Mouse (Mus musculus) hindbrain, postnatal 0 days (tissue): ENCODE data around the gene Fbxo44. TPM values are rescaled to one million over a fixed set of nuclear protein-coding genes. Genes with fewer than 3 reads are reported as not detected.

Experiments used
- ATAC-seq: fragments of 200-750 bp; cut with Nextera tagmentation; 2 replicates; pipeline ENCODE4 v1.8.0; 2017; ENCODE audit warnings: mild to moderate bottlenecking, moderate TSS enrichment, moderate library complexity
- DNase-seq: peaks from one replicate; pipeline ENCODE4 v3.0.0-alpha.2; 2015; ENCODE audit warnings: low spot score
- H3K27ac ChIP-seq: fragments of 300-500 bp; sonication (generic); 2 replicates; pipeline ENCODE4 v1.5.1; 2014; ENCODE audit warnings: mild to moderate bottlenecking
- H3K27me3 ChIP-seq: fragments of 300-500 bp; sonication (generic); 2 replicates; pipeline ENCODE4 v1.6.1; 2014; ENCODE audit warnings: low read length, mixed read lengths; ENCODE audit not compliant: insufficient read depth
- H3K36me3 ChIP-seq: fragments of 300-500 bp; sonication (generic); 2 replicates; pipeline ENCODE4 v1.6.1; 2014; ENCODE audit warnings: low read length, mixed read lengths; ENCODE audit not compliant: insufficient read depth
- H3K4me1 ChIP-seq: fragments of 300-500 bp; sonication (generic); 2 replicates; pipeline ENCODE4 v1.6.1; 2014; ENCODE audit warnings: antibody characterized with exemption, low read length, mixed read lengths; ENCODE audit not compliant: insufficient read depth
- H3K4me2 ChIP-seq: fragments of 300-500 bp; sonication (generic); 2 replicates; pipeline ENCODE4 v1.6.1; 2014; ENCODE audit warnings: low read depth, mild to moderate bottlenecking, low read length, moderate library complexity, mixed read lengths
- H3K4me3 ChIP-seq: fragments of 300-500 bp; sonication (generic); 2 replicates; pipeline ENCODE4 v1.5.1; 2014; ENCODE audit warnings: low read length
- H3K9ac ChIP-seq: fragments of 300-500 bp; sonication (generic); replicated peaks from 2 replicates; pipeline ENCODE4 v1.6.1; 2014; ENCODE audit warnings: mild to moderate bottlenecking, low read length, moderate library complexity, mixed read lengths
- H3K9me3 ChIP-seq: fragments of 300-500 bp; sonication (generic); 2 replicates; pipeline ENCODE4 v1.6.1; 2016; ENCODE audit warnings: low read length, mixed read lengths
- CTCF ChIP-seq: IDR thresholded peaks from 2 replicates; pipeline ENCODE4 v1.5.1; 2016; ENCODE audit warnings: antibody characterized with exemption, control low read depth, low read depth
- WGBS: fragments of 180-500 bp; shearing (Covaris S2); extraction: QIAGEN DNeasy Blood & Tissue Kit; methylation state at CpG from one replicate; pipeline ENCODE4 v1.1.7; 2014; 5-methylcytosine and 5-hydroxymethylcytosine counted together
- polyA plus RNA-seq: library from polyadenylated mRNA; unstranded; fragments of >200 nt; fragmentation: Nextera tagmentation; extraction: Ambion mirVana; gene quantifications from 2 replicates; pipeline ENCODE4 v1.2.1, GENCODE M21; 2015
- total RNA-seq: library from RNA; depleted of rRNA; stranded (reverse); fragments of >200 nt; gene quantifications from 2 replicates; pipeline ENCODE4 v1.2.3, GENCODE M21; 2014

Gene Fbxo44
- total and polyA plus RNA-seq, 2 experiments from 2014 or later = 118 to 199 TPM

DNA sequence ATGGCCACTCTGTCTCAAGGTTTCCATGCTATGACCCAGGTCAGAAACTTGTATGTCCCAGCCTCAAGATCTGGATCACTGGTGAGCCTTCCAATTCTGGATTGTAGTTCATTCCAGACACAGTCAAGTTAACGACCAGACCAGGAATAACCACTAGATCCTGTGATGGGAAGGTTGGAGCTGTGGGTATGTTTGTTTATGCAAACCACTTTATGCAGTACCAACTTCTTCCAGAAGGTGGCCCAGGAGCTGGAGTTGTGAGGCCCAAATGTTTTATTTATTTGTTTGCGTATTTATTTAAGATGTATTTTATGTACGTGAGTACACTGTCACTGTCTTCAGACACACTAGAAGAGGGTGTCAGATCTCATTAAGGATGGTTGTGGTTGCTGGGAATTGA lies 5.3 kb downstream of the Fbxo44 start:
- Histone ChIP-seq H3K4me3 (no peak overlapping the region), H3K27ac (no peak overlapping the region), H3K9ac (no peak overlapping the region), H3K9me3 (no peaks in the 10 kb centered on the region), H3K4me1 (peaks cover 3% of the 10 kb centered on the region; the same call in 1 of the 2 replicates), H3K4me2 (no peak overlapping the region), H3K27me3 (no peaks in the 10 kb centered on the region), H3K36me3 (peaks cover 33% of the 10 kb centered on the region)
- ATAC-seq (no peak), DNase-seq (peak; percentile 78)
- peak; percentile 82 for TF ChIP-seq CTCF
- WGBS = 33% methylated on average over 3 of the region's 3 CpGs

DNA sequence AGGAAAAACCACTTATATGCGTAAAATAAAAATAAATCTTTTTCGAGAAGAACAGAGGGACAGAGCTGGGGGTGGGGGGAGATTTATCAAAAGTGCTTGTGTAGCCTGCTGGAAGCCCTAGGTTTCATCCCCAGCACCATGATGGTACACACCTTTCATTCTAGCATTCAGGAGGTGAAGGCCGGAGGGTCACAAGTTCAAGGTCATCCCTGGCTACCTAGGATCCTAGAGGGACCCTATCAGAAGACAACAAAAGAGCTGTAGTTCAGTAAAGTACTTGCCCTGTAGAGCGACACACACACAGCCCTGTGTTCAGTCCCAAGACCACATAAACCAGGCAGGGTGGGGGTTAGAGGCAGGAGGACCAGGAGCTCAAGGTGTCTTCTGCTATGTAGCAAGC lies 6.3 kb downstream of the Fbxo44 start:
- Histone ChIP-seq H3K9ac (no peak overlapping the region), H3K4me3 (no peak overlapping the region), H3K9me3 (no peaks in the 10 kb centered on the region), H3K27me3 (no peaks in the 10 kb centered on the region), H3K4me2 (no peak overlapping the region), H3K36me3 (peaks cover 33% of the 10 kb centered on the region), H3K27ac (no peak overlapping the region), H3K4me1 (peaks cover 3% of the 10 kb centered on the region; the same call in 1 of the 2 replicates)
- no peak for DNase-seq
- WGBS = 92% methylated on average over 4 of the region's 4 CpGs
- no peak for ATAC-seq
- TF ChIP-seq CTCF = no peak

DNA sequence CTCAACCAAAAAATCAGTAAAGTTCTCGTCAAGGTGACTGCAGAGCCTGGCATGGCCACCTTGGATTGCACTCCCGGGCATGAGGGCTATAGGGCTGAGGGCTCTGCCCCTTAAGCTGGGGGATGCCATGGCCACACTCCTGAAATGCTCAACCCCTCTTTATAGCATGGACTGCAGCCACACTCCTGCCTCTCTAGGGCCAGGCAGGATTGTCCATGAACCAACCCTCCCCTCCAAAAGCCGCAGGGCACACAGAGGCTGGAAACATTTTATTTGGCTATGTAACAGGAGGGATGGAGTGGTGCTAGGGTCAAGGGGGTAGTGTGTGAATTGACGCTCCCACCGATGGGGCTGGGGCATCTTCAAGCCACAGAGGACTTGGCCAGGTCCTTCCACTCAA lies 7.7 kb downstream of the Fbxo44 start:
- Histone ChIP-seq H3K27ac (no peak overlapping the region), H3K4me1 (no peaks in the 10 kb centered on the region), H3K27me3 (no peaks in the 10 kb centered on the region), H3K9ac (no peak overlapping the region), H3K4me3 (no peak overlapping the region), H3K36me3 (peaks cover 30% of the 10 kb centered on the region; the same call in 1 of the 2 replicates), H3K4me2 (no peak overlapping the region), H3K9me3 (no peaks in the 10 kb centered on the region)
- DNase-seq = no peak
- WGBS = 74% methylated on average over 5 of the region's 5 CpGs
- ATAC-seq = no peak
- TF ChIP-seq CTCF = no peak

DNA sequence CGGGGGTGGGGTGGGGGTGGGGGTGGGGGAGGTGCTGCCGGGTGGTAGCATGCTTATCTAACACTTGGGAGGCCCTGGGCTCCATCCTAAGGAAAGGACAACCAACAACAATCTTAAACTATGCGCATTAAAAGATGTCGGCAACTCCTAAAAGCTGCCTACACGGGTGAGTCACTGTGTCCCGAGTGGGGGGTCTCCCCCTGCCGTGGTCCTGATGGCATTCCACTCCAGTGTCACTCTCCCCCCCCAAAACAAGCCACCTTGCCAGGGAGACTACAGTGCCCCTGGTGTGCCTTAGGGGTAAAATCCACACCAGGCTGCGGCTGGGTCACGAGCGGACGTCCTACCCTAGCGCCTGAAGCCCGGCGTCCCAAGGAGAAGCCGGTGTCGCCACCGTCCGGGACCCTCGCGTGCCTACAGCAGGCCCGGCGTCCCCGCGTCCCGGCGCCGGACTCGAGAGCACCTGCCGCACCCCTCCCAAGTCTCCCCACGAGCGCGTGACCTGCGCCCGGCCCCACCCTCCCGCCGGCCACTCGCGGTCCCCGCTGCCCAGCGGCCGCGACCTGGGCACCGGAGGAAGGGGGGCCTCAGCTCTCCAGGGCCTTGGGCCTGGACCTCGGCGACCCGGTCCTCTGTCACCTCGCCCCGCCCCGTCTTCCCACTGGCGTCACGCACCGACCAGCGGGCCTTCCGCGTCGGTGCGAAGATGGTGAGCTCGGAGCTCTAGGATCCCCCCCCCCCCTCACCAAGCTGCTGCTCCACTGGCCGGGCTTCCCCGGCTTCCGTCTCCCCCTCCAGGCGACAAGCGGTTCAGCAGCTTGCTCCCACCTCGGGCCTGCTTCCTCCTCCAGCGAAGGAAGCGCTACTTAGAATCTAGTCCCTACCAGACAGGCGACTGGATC lies 8.8 kb downstream of the Fbxo44 start, which contains the start of gene Fbxo6:
TSS of gene Fbxo6 (minus strand) at position 874 of the 902 bp plus-strand sequence.
- H3K4me2 ChIP-seq = peak within 1 kb of the TSS; percentile 94
- DNase-seq (peak; percentile 94), ATAC-seq (peak; percentile 92)
- peak within 1 kb of the TSS; percentile 80 for H3K9ac ChIP-seq
- H3K27me3 ChIP-seq = no peaks in the 10 kb centered on the region
- H3K9me3 ChIP-seq = no peaks in the 10 kb centered on the region
- peak; percentile 82 for TF ChIP-seq CTCF
- peak within 1 kb of the TSS; percentile 61 for H3K4me3 ChIP-seq
- peak within 1 kb of the TSS; percentile 95 for H3K27ac ChIP-seq
- peaks cover 31% of the 10 kb centered on the region; the same call in 1 of the 2 replicates for H3K36me3 ChIP-seq
- 3% methylated on average over 44 of the region's 67 CpGs for WGBS
- no peaks in the 10 kb centered on the region for H3K4me1 ChIP-seq

DNA sequence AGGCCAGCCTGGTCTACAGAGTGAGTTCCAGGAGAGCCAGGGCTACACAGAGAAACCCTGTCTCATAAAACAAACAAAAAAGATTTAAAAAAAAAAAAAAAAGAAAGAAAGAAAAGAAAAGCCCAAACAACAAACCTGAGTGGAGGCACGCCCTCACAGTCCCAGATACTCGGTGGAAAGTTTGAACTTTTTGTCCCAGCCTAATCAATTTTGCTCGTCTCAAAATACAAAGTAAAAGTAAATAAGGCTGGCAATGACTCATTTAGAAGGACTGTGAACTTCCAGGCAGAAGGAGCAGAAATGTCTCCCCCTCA lies 9.4 kb downstream of the Fbxo44 start:
- Histone ChIP-seq H3K36me3 (peaks cover 30% of the 10 kb centered on the region), H3K27me3 (no peaks in the 10 kb centered on the region)

DNA sequence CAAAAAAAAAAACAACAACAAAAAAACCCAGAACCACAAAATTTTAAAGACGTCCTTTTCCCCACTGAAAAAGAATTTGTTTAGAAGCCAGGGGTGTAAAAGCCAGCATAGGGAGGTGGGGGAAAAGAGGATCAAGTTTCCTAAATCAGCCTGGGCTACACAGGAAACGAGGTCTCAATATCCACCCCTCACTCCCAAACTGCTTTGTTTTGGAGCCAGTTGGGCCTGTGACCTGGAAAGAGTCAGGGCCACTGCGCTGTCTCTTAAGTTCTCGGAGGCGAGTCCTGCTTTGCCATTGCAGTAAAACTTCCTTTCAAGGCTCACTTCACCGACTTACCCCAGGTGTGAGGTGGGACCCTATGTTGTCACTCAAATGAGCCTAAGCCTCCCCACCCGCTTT lies 10.0 kb downstream of the Fbxo44 start:
- TF ChIP-seq CTCF = no peak
- no peak for DNase-seq
- H3K9me3 ChIP-seq = no peaks in the 10 kb centered on the region
- ATAC-seq = no peak
- no peak overlapping the region for H3K4me2 ChIP-seq
- WGBS = 75% methylated on average over 7 of the region's 7 CpGs
- no peak overlapping the region for H3K27ac ChIP-seq
- no peaks in the 10 kb centered on the region for H3K4me1 ChIP-seq
- H3K4me3 ChIP-seq = no peak overlapping the region
- H3K9ac ChIP-seq = no peak overlapping the region
- H3K27me3 ChIP-seq = no peaks in the 10 kb centered on the region
- H3K36me3 ChIP-seq = peaks cover 31% of the 10 kb centered on the region

More for the DNA sequence above, 9.4 kb downstream of the Fbxo44 start:
- Histone ChIP-seq H3K4me1 (no peaks in the 10 kb centered on the region), H3K4me3 (peak overlapping the region; percentile 61), H3K4me2 (peak overlapping the region; percentile 94), H3K27ac (peak overlapping the region; percentile 95; the same call in 1 of the 2 replicates), H3K9ac (peak overlapping the region; percentile 80; the same call in 1 of the 2 replicates), H3K9me3 (no peaks in the 10 kb centered on the region)
- DNase-seq (no peak), ATAC-seq (no peak)
- no peak for TF ChIP-seq CTCF
- 42% methylated on average over 3 of the region's 3 CpGs for WGBS

DNA sequence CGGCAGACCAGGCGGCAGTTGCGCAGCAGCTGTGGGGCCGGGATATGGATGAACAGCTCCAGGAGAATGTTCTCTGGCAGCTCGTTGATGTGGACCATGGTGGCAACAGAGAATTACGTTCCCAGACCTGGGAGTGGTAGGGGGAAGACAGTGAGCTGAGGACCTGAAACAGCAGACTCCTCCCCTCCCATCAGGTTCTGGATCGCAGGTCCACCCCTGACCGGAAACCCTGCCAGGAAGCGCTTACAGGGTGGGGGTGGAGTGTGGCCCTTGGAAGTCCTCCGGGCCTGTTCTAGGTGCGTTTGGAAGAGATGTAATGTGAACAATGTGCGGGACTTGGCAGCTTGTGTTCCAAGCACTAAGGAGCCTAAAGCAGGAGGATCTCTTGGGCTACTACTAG lies 10.7 kb downstream of the Fbxo44 start:
- no peak overlapping the region for H3K4me3 ChIP-seq
- 78% methylated on average over 12 of the region's 12 CpGs for WGBS

More for the DNA sequence above, 10.7 kb downstream of the Fbxo44 start:
- Histone ChIP-seq H3K36me3 (peaks cover 35% of the 10 kb centered on the region), H3K27me3 (no peaks in the 10 kb centered on the region), H3K27ac (no peak overlapping the region), H3K9me3 (no peaks in the 10 kb centered on the region), H3K4me1 (no peaks in the 10 kb centered on the region), H3K4me2 (no peak overlapping the region), H3K9ac (no peak overlapping the region)
- no peak for TF ChIP-seq CTCF
- no peak for ATAC-seq
- no peak for DNase-seq
